Mouse (Mus musculus) heart, embryonic 15.5 days (tissue): ENCODE results near the gene 1700015F17Rik. TPM values are rescaled to one million over a fixed set of nuclear protein-coding genes. Genes with fewer than 3 reads are reported as not detected.

Experiments used
- ATAC-seq: fragments of 200-750 bp; cut with Nextera tagmentation; replicated peaks from 2 replicates; pipeline ENCODE4 v1.8.0; 2017; ENCODE audit warnings: low read depth, moderate TSS enrichment; ENCODE audit not compliant: insufficient number of reproducible peaks, insufficient read depth, low FRiP score
- H3K27ac ChIP-seq: fragments of 300-500 bp; sonication (generic); 2 replicates; pipeline ENCODE4 v1.5.1; 2015; ENCODE audit warnings: mild to moderate bottlenecking, inconsistent platforms
- H3K27me3 ChIP-seq: fragments of 300-500 bp; sonication (generic); 2 replicates; pipeline ENCODE4 v1.6.1; 2015; ENCODE audit warnings: inconsistent platforms
- H3K36me3 ChIP-seq: fragments of 300-500 bp; sonication (generic); 2 replicates; pipeline ENCODE4 v1.6.1; 2015; ENCODE audit warnings: mild to moderate bottlenecking, inconsistent platforms
- H3K4me1 ChIP-seq: fragments of 300-500 bp; sonication (generic); replicated peaks from 2 replicates; pipeline ENCODE4 v1.6.1; 2015; ENCODE audit warnings: inconsistent platforms
- H3K4me2 ChIP-seq: fragments of 300-500 bp; sonication (generic); 2 replicates; pipeline ENCODE4 v1.6.1; 2015; ENCODE audit warnings: inconsistent platforms, mild to moderate bottlenecking, moderate library complexity
- H3K4me3 ChIP-seq: fragments of 300-500 bp; sonication (generic); 2 replicates; pipeline ENCODE4 v1.5.1; 2015; ENCODE audit warnings: mild to moderate bottlenecking, inconsistent platforms
- H3K9ac ChIP-seq: fragments of 300-500 bp; sonication (generic); 2 replicates; pipeline ENCODE4 v1.6.1; 2015; ENCODE audit warnings: mild to moderate bottlenecking, inconsistent platforms
- H3K9me3 ChIP-seq: fragments of 300-500 bp; sonication (generic); replicated peaks from 2 replicates; pipeline ENCODE4 v1.6.1; 2016; ENCODE audit warnings: inconsistent platforms
- WGBS: fragments of 180-500 bp; shearing (Covaris S2); methylation state at CpG from one replicate; pipeline ENCODE4 v1.1.7; 2015; ENCODE audit warnings: mixed read lengths; 5-methylcytosine and 5-hydroxymethylcytosine counted together
- polyA plus RNA-seq: library from polyadenylated mRNA; unstranded; fragments of >200 nt; fragmentation: Nextera tagmentation; extraction: Ambion mirVana; gene quantifications from 2 replicates; pipeline ENCODE4 v1.2.1, GENCODE M21; 2015

The 1700015F17Rik gene
- not detected in 2 replicates for polyA plus RNA-seq

GRCm38 (mm10) chr5:5479043-5479442, at the start of gene 1700015F17Rik:
Gene 1700015F17Rik (minus strand): TSS chr5:5479143.
- H3K27ac ChIP-seq: no peak within 1 kb of the TSS
- no peaks in the 10 kb centered on the region; the same call in 1 of the 2 replicates for H3K4me1 ChIP-seq
- H3K4me2 ChIP-seq: no peak within 1 kb of the TSS
- H3K27me3 ChIP-seq: no peaks in the 10 kb centered on the region
- no peaks in the 10 kb centered on the region for H3K36me3 ChIP-seq
- no peak for ATAC-seq
- WGBS: 88% methylated on average over 6 of the region's 6 CpGs
- no peak within 1 kb of the TSS for H3K9ac ChIP-seq
- H3K4me3 ChIP-seq: no peak within 1 kb of the TSS
- H3K9me3 ChIP-seq: no peaks in the 10 kb centered on the region

- Histone ChIP-seq H3K4me3 (no peak overlapping the region), H3K27ac (no peak overlapping the region), H3K4me1 (peaks cover 12% of the 10 kb centered on the region), H3K36me3 (0 out of 2 replicates have a peak, but pooled peaks cover 5% of the 10 kb centered on the region), H3K9me3 (no peaks in the 10 kb centered on the region), H3K4me2 (no peak overlapping the region), H3K9ac (no peak overlapping the region), H3K27me3 (0 out of 2 replicates have a peak, but pooled peaks cover 3% of the 10 kb centered on the region)
- WGBS: 75% methylated on average over 5 of the region's 5 CpGs
- ATAC-seq: no peak
Measured at GRCm38 (mm10) chr5:5515411-5515810, 36.5 kb upstream of the 1700015F17Rik start.

GRCm38 (mm10) chr5:5514196-5515076, 35.5 kb upstream of the 1700015F17Rik start, which contains the start of gene Cldn12:
Gene Cldn12 (minus strand): TSS chr5:5514958.
- H3K4me1 ChIP-seq: peaks cover 15% of the 10 kb centered on the region
- WGBS: under 1% methylated on average over 79 of the region's 79 CpGs
- peak; percentile 95 for ATAC-seq

GRCm38 (mm10) chr5:5511401-5511800, 32.5 kb upstream of the 1700015F17Rik start:
- Histone ChIP-seq H3K4me3 (no peak overlapping the region), H3K9ac (no peak overlapping the region), H3K4me2 (no peak overlapping the region), H3K27ac (no peak overlapping the region), H3K4me1 (peaks cover 15% of the 10 kb centered on the region), H3K9me3 (no peaks in the 10 kb centered on the region), H3K36me3 (0 out of 2 replicates have a peak, but pooled peaks cover 9% of the 10 kb centered on the region), H3K27me3 (no peaks in the 10 kb centered on the region)
- no peak for ATAC-seq
- WGBS: 84% methylated on average over 3 of the region's 3 CpGs

More at GRCm38 (mm10) chr5:5514196-5515076, 35.5 kb upstream of the 1700015F17Rik start, which contains the start of gene Cldn12:
- Histone ChIP-seq H3K9ac (peak within 1 kb of the TSS; percentile 79), H3K9me3 (no peaks in the 10 kb centered on the region), H3K36me3 (0 out of 2 replicates have a peak, but pooled peaks cover 5% of the 10 kb centered on the region), H3K27ac (peak within 1 kb of the TSS; percentile 95), H3K4me2 (peak within 1 kb of the TSS; percentile 88), H3K4me3 (peak within 1 kb of the TSS; percentile 74), H3K27me3 (0 out of 2 replicates have a peak, but pooled peaks cover 3% of the 10 kb centered on the region)

GRCm38 (mm10) chr5:5510989-5511388, 32.0 kb upstream of the 1700015F17Rik start:
- Histone ChIP-seq H3K4me1 (peaks cover 15% of the 10 kb centered on the region), H3K27me3 (no peaks in the 10 kb centered on the region), H3K4me3 (no peak overlapping the region), H3K27ac (no peak overlapping the region), H3K4me2 (no peak overlapping the region), H3K9ac (no peak overlapping the region), H3K9me3 (no peaks in the 10 kb centered on the region), H3K36me3 (0 out of 2 replicates have a peak, but pooled peaks cover 9% of the 10 kb centered on the region)
- no peak for ATAC-seq
- 59% methylated on average over 5 of the region's 5 CpGs for WGBS

- Histone ChIP-seq H3K27me3 (no peaks in the 10 kb centered on the region), H3K9ac (no peak overlapping the region), H3K9me3 (no peaks in the 10 kb centered on the region), H3K4me3 (no peak overlapping the region), H3K4me1 (peaks cover 15% of the 10 kb centered on the region), H3K4me2 (0 out of 2 replicates have a peak overlapping the region, but pooled peaks have one; percentile 25), H3K36me3 (0 out of 2 replicates have a peak, but pooled peaks cover 9% of the 10 kb centered on the region), H3K27ac (no peak overlapping the region)
- WGBS: 57% methylated on average over 10 of the region's 10 CpGs
- ATAC-seq: no peak
Measured at GRCm38 (mm10) chr5:5510304-5510887, 31.5 kb upstream of the 1700015F17Rik start.

GRCm38 (mm10) chr5:5508231-5508630, 29.3 kb upstream of the 1700015F17Rik start:
- Histone ChIP-seq H3K4me3 (no peak overlapping the region), H3K27me3 (no peaks in the 10 kb centered on the region), H3K9me3 (no peaks in the 10 kb centered on the region), H3K9ac (no peak overlapping the region), H3K27ac (no peak overlapping the region), H3K4me2 (no peak overlapping the region), H3K4me1 (peaks cover 9% of the 10 kb centered on the region; the same call in 1 of the 2 replicates), H3K36me3 (peaks cover 13% of the 10 kb centered on the region; the same call in 1 of the 2 replicates)
- 87% methylated on average over 10 of the region's 10 CpGs for WGBS
- no peak for ATAC-seq

- WGBS: 54% methylated on average over 20 of the region's 20 CpGs
- Histone ChIP-seq H3K27ac (no peak overlapping the region), H3K27me3 (no peaks in the 10 kb centered on the region), H3K4me1 (peaks cover 9% of the 10 kb centered on the region; the same call in 1 of the 2 replicates), H3K9ac (no peak overlapping the region), H3K9me3 (no peaks in the 10 kb centered on the region), H3K4me3 (no peak overlapping the region), H3K36me3 (peaks cover 13% of the 10 kb centered on the region; the same call in 1 of the 2 replicates), H3K4me2 (no peak overlapping the region)
- no peak for ATAC-seq
Measured at GRCm38 (mm10) chr5:5507701-5508225, 28.8 kb upstream of the 1700015F17Rik start.

- H3K36me3 ChIP-seq: peaks cover 7% of the 10 kb centered on the region; the same call in 1 of the 2 replicates
- no peak for ATAC-seq
- no peak overlapping the region for H3K4me2 ChIP-seq
- no peak overlapping the region for H3K4me3 ChIP-seq
- no peak overlapping the region for H3K9ac ChIP-seq
- H3K27ac ChIP-seq: no peak overlapping the region
- H3K9me3 ChIP-seq: no peaks in the 10 kb centered on the region
- H3K4me1 ChIP-seq: no peaks in the 10 kb centered on the region
- 87% methylated on average over 13 of the region's 13 CpGs for WGBS
- H3K27me3 ChIP-seq: no peaks in the 10 kb centered on the region
Measured at GRCm38 (mm10) chr5:5504456-5504855, 25.5 kb upstream of the 1700015F17Rik start.

- Histone ChIP-seq H3K4me2 (no peak overlapping the region), H3K4me3 (no peak overlapping the region), H3K4me1 (no peaks in the 10 kb centered on the region), H3K27ac (no peak overlapping the region), H3K9ac (no peak overlapping the region), H3K27me3 (no peaks in the 10 kb centered on the region), H3K36me3 (peaks cover 7% of the 10 kb centered on the region; the same call in 1 of the 2 replicates), H3K9me3 (no peaks in the 10 kb centered on the region)
- ATAC-seq: no peak
- WGBS: 74% methylated on average over 4 of the region's 4 CpGs
Measured at GRCm38 (mm10) chr5:5503381-5503780, 24.4 kb upstream of the 1700015F17Rik start.

GRCm38 (mm10) chr5:5501583-5501982, 22.6 kb upstream of the 1700015F17Rik start:
- WGBS: 77% methylated on average over 2 of the region's 2 CpGs
- no peak for ATAC-seq
- Histone ChIP-seq H3K9me3 (no peaks in the 10 kb centered on the region), H3K27ac (no peak overlapping the region), H3K4me1 (no peaks in the 10 kb centered on the region), H3K27me3 (no peaks in the 10 kb centered on the region), H3K4me2 (no peak overlapping the region), H3K36me3 (peaks cover 3% of the 10 kb centered on the region; the same call in 1 of the 2 replicates), H3K9ac (no peak overlapping the region), H3K4me3 (no peak overlapping the region)
